In the genomic region with DNA sequence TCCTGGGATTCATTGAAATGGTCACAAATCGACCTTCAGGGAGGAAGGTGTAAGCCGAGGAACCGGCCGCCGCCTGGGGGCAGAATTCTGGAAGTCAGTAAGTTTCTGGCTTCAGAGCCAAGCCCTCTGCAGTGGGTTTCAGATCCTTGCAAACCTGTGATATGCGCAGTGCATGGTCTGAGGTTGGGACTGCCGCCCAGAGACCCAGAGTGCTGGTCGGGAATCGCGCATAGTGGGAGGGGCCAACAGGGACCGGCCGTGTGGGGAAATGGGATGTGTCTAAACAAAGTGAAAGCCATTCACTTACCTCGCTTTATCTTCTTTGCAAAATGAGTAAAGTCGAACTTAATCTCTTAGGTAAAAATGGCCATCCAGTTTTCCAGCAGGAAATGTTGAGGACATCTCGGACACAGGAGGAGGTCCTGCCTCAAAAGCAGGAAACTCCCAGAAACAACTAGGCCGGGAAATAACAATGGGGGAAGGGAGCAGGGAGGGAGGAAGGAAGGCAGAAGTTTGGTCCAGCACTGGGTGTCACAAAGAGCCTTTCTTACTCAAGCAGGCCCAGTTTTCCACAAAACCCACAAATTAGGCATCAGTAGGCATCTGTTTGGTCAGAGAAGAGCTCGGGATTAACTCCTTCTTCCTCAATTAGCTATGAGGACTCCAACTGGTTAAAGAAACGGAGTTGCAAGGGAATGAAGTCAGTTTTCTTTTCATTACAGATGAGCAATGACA, we compare ENCODE assay signal across 8 mouse cellular contexts. TPM values are rescaled to one million over a fixed set of nuclear protein-coding genes. Genes with fewer than 3 reads are reported as not detected.
DNase-seq lines count a peak whose midpoint lies in the region; ATAC-seq and TF ChIP-seq lines count a peak whose summit lies in the region.

No protein-coding gene starts in this region.

- peak; percentile 7 for DNase-seq in cerebellum, adult 11 months
- DNase-seq in forebrain, postnatal 0 days: peak; percentile 41
- DNase-seq in layer of hippocampus, adult 2 months (ENCODE audit: low spot score in 2 of 2): peak; percentile 15 to 28
- peak; percentile 38 for DNase-seq in ovary, postnatal 10 days (ENCODE audit: low spot score)
- DNase-seq in urinary bladder, adult 18-20 months (ENCODE audit: low spot score in 2 of 2): peak; percentile 62 to 72

- H3K4me2 ChIP-seq in forebrain, postnatal 0 days (ENCODE audit: low read depth): peak overlapping the region; percentile 54
- H3K4me2 ChIP-seq in lung, embryonic 16.5 days (ENCODE audit: low read depth, low read length): peak overlapping the region; percentile 61

- no peak for TF ChIP-seq EP300 in ES-Bruce4 (IDR thresholded peaks at IDR 0.05; ENCODE audit: insufficient read depth, low read depth, low read length)

- peak; percentile 80 for ATAC-seq in forebrain, postnatal 0 days
- ATAC-seq in hematopoietic stem cell, adult 5-6 weeks (replicated peaks in 1 of 2; ENCODE audit: insufficient read depth in 1 of 2, low FRiP score in 2 of 2, low TSS enrichment in 1 of 2, low read depth in 1 of 2, poor library complexity in 2 of 2, severe bottlenecking in 2 of 2): peak; percentile 70 to 73
- ATAC-seq in lung, embryonic 16.5 days (ENCODE audit: low read depth): peak; percentile 97

- peak overlapping the region; percentile 20 for H3K4me3 ChIP-seq in ES-Bruce4 (ENCODE audit: low read depth, low read length)
- H3K4me3 ChIP-seq in forebrain, postnatal 0 days (ENCODE audit: low read depth, low read length): peak overlapping the region; percentile 35
- peak overlapping the region; percentile 70 for H3K4me3 ChIP-seq in layer of hippocampus, adult 2 months
- H3K4me3 ChIP-seq in lung, embryonic 16.5 days (ENCODE audit: low read length): peak overlapping the region; percentile 54

- peaks cover 11% of the 10 kb centered on the region for H3K9me3 ChIP-seq in ES-Bruce4 (replicated peaks; ENCODE audit: control insufficient read depth, insufficient read depth, low read length, poor library complexity, severe bottlenecking)
- no peaks in the 10 kb centered on the region for H3K9me3 ChIP-seq in forebrain, postnatal 0 days (ENCODE audit: low read length)
- H3K9me3 ChIP-seq in lung, embryonic 16.5 days (ENCODE audit: control insufficient read depth, low read length): no peaks in the 10 kb centered on the region

- 4% methylated on average over 18 of the region's 18 CpGs for WGBS in forebrain, postnatal 0 days
- 4% methylated on average over 18 of the region's 18 CpGs for WGBS in lung, embryonic 16.5 days

- H3K27me3 ChIP-seq in ES-Bruce4 (ENCODE audit: control insufficient read depth, insufficient read depth, low read length, poor library complexity, severe bottlenecking): peaks cover 2% of the 10 kb centered on the region
- H3K27me3 ChIP-seq in forebrain, postnatal 0 days (ENCODE audit: insufficient read depth, low read length): no peaks in the 10 kb centered on the region
- no peaks in the 10 kb centered on the region for H3K27me3 ChIP-seq in lung, embryonic 16.5 days (ENCODE audit: control insufficient read depth, insufficient read depth, low read depth, low read length)

- no peak overlapping the region; the same call in 1 of the 2 replicates for H3K27ac ChIP-seq in ES-Bruce4 (ENCODE audit: insufficient read depth, low read length)
- peak overlapping the region; percentile 5; the same call in 1 of the 2 replicates for H3K27ac ChIP-seq in forebrain, postnatal 0 days (ENCODE audit: low read depth, low read length)
- peak overlapping the region; percentile 76 for H3K27ac ChIP-seq in layer of hippocampus, adult 2 months
- peak overlapping the region; percentile 72 for H3K27ac ChIP-seq in lung, embryonic 16.5 days (ENCODE audit: low read length)

- H3K9ac ChIP-seq in ES-Bruce4 (ENCODE audit: low read depth, poor library complexity, severe bottlenecking): no peak overlapping the region
- peak overlapping the region; percentile 35; the same call in 1 of the 2 replicates for H3K9ac ChIP-seq in forebrain, postnatal 0 days
- peak overlapping the region; percentile 61 for H3K9ac ChIP-seq in lung, embryonic 16.5 days (ENCODE audit: low read length)

- peak; percentile 20 for TF ChIP-seq CTCF in ES-Bruce4 (IDR thresholded peaks at IDR 0.05; ENCODE audit: low read depth, low read length)
- TF ChIP-seq CTCF in forebrain, postnatal 0 days (IDR thresholded peaks at IDR 0.05; ENCODE audit: low read depth): peak; percentile 49
- peak; percentile 65 for TF ChIP-seq CTCF in layer of hippocampus, adult 2 months (conservative IDR thresholded peaks at IDR 0.05)

- no peak for TF ChIP-seq POLR2A in ES-Bruce4 (IDR thresholded peaks at IDR 0.05; ENCODE audit: insufficient read depth, low read length)

- no peaks in the 10 kb centered on the region for H3K36me3 ChIP-seq in ES-Bruce4 (ENCODE audit: control insufficient read depth, insufficient read depth, low read length, poor library complexity, severe bottlenecking)
- no peaks in the 10 kb centered on the region for H3K36me3 ChIP-seq in forebrain, postnatal 0 days (ENCODE audit: insufficient read depth)
- no peaks in the 10 kb centered on the region for H3K36me3 ChIP-seq in lung, embryonic 16.5 days (ENCODE audit: control insufficient read depth, insufficient read depth, low read length)

- no peaks in the 10 kb centered on the region for H3K4me1 ChIP-seq in ES-Bruce4 (ENCODE audit: control insufficient read depth, insufficient read depth, low read length)
- H3K4me1 ChIP-seq in forebrain, postnatal 0 days (ENCODE audit: insufficient read depth): no peaks in the 10 kb centered on the region
- H3K4me1 ChIP-seq in lung, embryonic 16.5 days (replicated peaks; ENCODE audit: control insufficient read depth, insufficient read depth, low read length): no peaks in the 10 kb centered on the region

RNA-seq across cellular contexts. Expression of gene Tlr3, which starts 0.6 kb away (rescaled TPM):
- 0.53 and 2.0 TPM in 2 replicates for polyA plus RNA-seq in ES-Bruce4 (2011; ENCODE audit: insufficient read depth, insufficient read length, low read depth, missing spikeins)
- total RNA-seq in forebrain, postnatal 0 days (2014; rRNA removed): 0.95 and 1.3 TPM in 2 replicates
- 1.1 and 1.3 TPM in 2 replicates for polyA plus RNA-seq in forebrain, postnatal 0 days (2015; fragmentation: Nextera tagmentation; extraction: Ambion mirVana)
- 2.1 and 7.0 TPM in 2 replicates for total RNA-seq in hematopoietic stem cell, adult 5-6 weeks (2017)
- total RNA-seq in layer of hippocampus, adult 2 months (2021): 10 to 100 TPM in 1 of 2 experiments, 1 to 10 TPM in 1; 7.6 to 10.5 TPM
- polyA plus RNA-seq in lung, embryonic 16.5 days (2015; fragmentation: Nextera tagmentation; extraction: Ambion mirVana): 2.7 and 4.7 TPM in 2 replicates

RNA-seq across cellular contexts. Expression of gene Fam149a, which starts 28.2 kb away (rescaled TPM):
- 1.7 and 2.0 TPM in 2 replicates for polyA plus RNA-seq in ES-Bruce4 (2011; ENCODE audit: insufficient read depth, insufficient read length, low read depth, missing spikeins)
- total RNA-seq in forebrain, postnatal 0 days (2014; rRNA removed): 22.6 and 27.3 TPM in 2 replicates
- polyA plus RNA-seq in forebrain, postnatal 0 days (2015; fragmentation: Nextera tagmentation; extraction: Ambion mirVana): 10.8 and 15.0 TPM in 2 replicates
- total RNA-seq in hematopoietic stem cell, adult 5-6 weeks (2017): 0.31 TPM in 1 of 2 replicates, not detected in the other
- total RNA-seq in layer of hippocampus, adult 2 months (2021): 10 to 100 TPM; 12.1 to 12.5 TPM
- 8.7 and 9.8 TPM in 2 replicates for polyA plus RNA-seq in lung, embryonic 16.5 days (2015; fragmentation: Nextera tagmentation; extraction: Ambion mirVana)

Comparison
In these comparisons a context has a peak if more than half of its experiments do, and no peak if none do; other contexts are left out.
1. H3K4me3 ChIP-seq: peak in every context shown above with its lines; median percentile 70 in layer of hippocampus, adult 2 months; 54 in lung, embryonic 16.5 days; 35 in forebrain, postnatal 0 days; 20 in ES-Bruce4.
2. DNase-seq: peak in every context shown above with its lines; median percentile 67 in urinary bladder, adult 18-20 months; 41 in forebrain, postnatal 0 days; 38 in ovary, postnatal 10 days; 22 in layer of hippocampus, adult 2 months; 7 in cerebellum, adult 11 months.